Mouse (Mus musculus) olfactory bulb, adult 2 months (tissue): ENCODE results near the gene Stx5a. TPM values are rescaled to one million over a fixed set of nuclear protein-coding genes. Genes with fewer than 3 reads are reported as not detected.
A peak's percentile ranks its signal among the peaks of the same experiment; 100 is the strongest.

Experiments used
- H3K27ac ChIP-seq: fragments of 200-500 bp; 2 replicates; pipeline ENCODE4 v1.5.1; 2012; ENCODE audit warnings: low read depth, low read length; ENCODE audit not compliant: insufficient read depth
- H3K4me1 ChIP-seq: fragments of 200-500 bp; 2 replicates; pipeline ENCODE4 v1.6.1; 2012; ENCODE audit warnings: low read length; ENCODE audit not compliant: control insufficient read depth, insufficient read depth
- H3K4me3 ChIP-seq: fragments of 200-500 bp; 2 replicates; pipeline ENCODE4 v1.5.1; 2012; ENCODE audit warnings: mild to moderate bottlenecking, low read depth, low read length, moderate library complexity; ENCODE audit not compliant: insufficient read depth
- CTCF ChIP-seq: fragments of 200-500 bp; IDR thresholded peaks from 2 replicates; pipeline ENCODE4 v1.5.1; 2012; ENCODE audit warnings: low read depth, mild to moderate bottlenecking, low read length, moderate library complexity; ENCODE audit not compliant: insufficient read depth
- POLR2A ChIP-seq: fragments of 200-500 bp; IDR thresholded peaks from 2 replicates; pipeline ENCODE4 v1.6.1; 2012; ENCODE audit warnings: mild to moderate bottlenecking, low read depth, low read length, moderate library complexity; ENCODE audit not compliant: insufficient read depth
- WGBS: fragments of 180-500 bp; shearing (Covaris S2); methylation state at CpG from one replicate; pipeline ENCODE4 v1.1.7; 2018; 5-methylcytosine and 5-hydroxymethylcytosine counted together
- polyA plus RNA-seq: library from polyadenylated mRNA; stranded (reverse); fragments of >200 nt; gene quantifications from 2 replicates; pipeline ENCODE4 v1.2.4, GENCODE M21; 2012; ENCODE audit warnings: low replicate concordance; ENCODE audit not compliant: missing spikeins, insufficient read depth, insufficient read length

Stx5a gene
- polyA plus RNA-seq, 1 experiment: not detected

DNA sequence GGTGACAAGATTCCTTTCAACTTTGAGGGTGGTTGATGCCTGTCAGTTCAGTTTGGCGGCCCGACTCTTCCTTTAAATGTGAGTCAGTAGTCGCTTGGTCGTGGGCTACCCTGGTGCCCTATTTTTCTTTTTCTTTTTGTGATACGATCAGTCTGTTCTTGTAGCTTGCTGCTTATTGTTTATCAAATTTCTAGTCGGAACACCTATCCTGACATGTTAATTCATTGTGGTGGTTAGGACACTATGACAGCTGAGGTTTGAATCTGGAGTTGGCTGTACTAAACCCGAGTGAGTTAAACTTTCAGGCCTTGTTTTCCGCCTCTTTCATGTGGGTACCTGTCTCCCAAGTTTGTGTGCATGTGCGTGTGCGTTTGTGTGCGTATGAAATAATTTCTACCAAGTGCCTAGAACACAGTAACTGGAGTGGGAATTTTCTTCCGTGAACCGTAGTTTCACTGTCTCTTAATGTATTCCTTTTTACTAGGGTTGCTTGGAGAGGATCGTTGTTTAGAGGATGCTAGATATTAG is 16.3 kb downstream of the Stx5a start:
- 1% methylated on average over 14 of the region's 14 CpGs for WGBS
- Histone ChIP-seq H3K4me3 (peak overlapping the region; percentile 98), H3K4me1 (peaks cover 8% of the 10 kb centered on the region; the same call in 1 of the 2 replicates), H3K27ac (no peak overlapping the region)
- TF ChIP-seq CTCF (no peak), POLR2A (no peak)

- H3K4me3 ChIP-seq: no peak overlapping the region
- TF ChIP-seq POLR2A (no peak), CTCF (no peak)
- 85% methylated on average over 2 of the region's 2 CpGs for WGBS
Measured at GRCm38 (mm10) chr19:8758899-8759298, 17.7 kb downstream of the Stx5a start.

GRCm38 (mm10) chr19:8760757-8761156 is 19.5 kb downstream of the Stx5a start:
- TF ChIP-seq POLR2A (no peak), CTCF (no peak)
- Histone ChIP-seq H3K4me3 (no peak overlapping the region), H3K4me1 (peaks cover 2% of the 10 kb centered on the region; the same call in 1 of the 2 replicates), H3K27ac (no peak overlapping the region)
- 94% methylated on average over 2 of the region's 2 CpGs for WGBS

More at GRCm38 (mm10) chr19:8758899-8759298, 17.7 kb downstream of the Stx5a start:
- Histone ChIP-seq H3K4me1 (peaks cover 8% of the 10 kb centered on the region; the same call in 1 of the 2 replicates), H3K27ac (no peak overlapping the region)

GRCm38 (mm10) chr19:8763276-8763675 is 22.1 kb downstream of the Stx5a start:
- TF ChIP-seq POLR2A: no peak
- no peak for TF ChIP-seq CTCF
- WGBS: 90% methylated on average over 4 of the region's 4 CpGs

DNA sequence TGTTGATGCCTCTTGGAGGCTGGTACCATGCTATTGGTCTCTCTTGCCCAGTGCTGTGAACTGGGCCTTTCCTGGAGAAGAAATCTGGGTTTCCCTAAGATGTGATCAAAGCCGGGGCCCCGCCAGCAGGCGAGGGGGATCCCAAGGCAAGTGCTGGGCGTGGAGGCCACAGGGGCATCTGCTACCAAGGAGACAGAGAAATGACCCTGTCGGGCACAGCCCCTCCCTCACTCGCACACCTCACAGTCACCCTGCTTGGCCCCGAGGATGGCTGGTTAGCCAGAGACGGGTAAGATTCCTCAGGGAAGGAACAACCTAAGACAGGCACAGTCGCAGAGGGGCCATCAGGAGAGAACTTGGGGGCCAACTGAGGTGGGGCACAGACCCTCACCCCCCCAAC is 24.3 kb downstream of the Stx5a start:
- Histone ChIP-seq H3K4me3 (no peak overlapping the region), H3K4me1 (peaks cover 3% of the 10 kb centered on the region), H3K27ac (no peak overlapping the region)
- WGBS: 97% methylated on average over 9 of the region's 9 CpGs
- no peak for TF ChIP-seq CTCF
- TF ChIP-seq POLR2A: no peak

More at GRCm38 (mm10) chr19:8763276-8763675, 22.1 kb downstream of the Stx5a start:
- Histone ChIP-seq H3K4me3 (no peak overlapping the region), H3K27ac (no peak overlapping the region), H3K4me1 (peaks cover 2% of the 10 kb centered on the region; the same call in 1 of the 2 replicates)

DNA sequence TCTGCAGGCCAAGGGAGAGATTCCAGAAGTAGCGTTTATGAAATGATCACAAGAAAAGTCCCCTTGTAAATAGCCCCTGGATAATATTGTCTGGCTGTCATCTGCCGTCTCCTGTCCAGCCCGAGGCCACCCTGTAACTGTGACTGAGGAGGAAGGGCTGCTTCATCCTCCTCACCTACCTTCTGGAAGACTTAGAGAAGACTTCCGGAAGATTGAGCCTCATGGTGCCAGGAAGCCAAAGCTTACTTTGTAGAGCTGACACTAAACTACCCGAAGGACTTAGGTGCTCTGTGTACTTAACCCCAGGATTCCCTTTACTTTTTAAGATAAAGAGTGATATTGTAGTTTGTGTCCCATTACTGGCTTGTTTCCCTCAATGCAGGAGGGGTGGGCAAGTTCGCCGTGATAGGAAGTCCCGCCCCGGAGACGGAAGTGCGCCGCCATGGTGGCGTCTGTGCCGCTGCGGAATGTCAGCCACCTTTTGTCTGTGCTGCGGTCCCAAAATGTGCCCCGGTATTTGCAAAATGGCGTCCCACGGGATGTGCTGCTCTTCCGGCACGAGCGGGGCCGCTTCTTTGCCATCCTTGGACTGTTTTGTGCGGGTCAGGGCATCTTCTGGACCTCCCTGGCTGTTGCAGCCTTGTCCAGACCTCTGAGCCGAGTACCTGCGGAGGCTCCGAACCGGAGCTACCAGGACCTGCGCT is 29.5 kb downstream of the Stx5a start, which contains the start of gene Tmem223:
Tmem223 (plus strand) TSS at position 430 of the 704 bp plus-strand sequence.
- 17% methylated on average over 29 of the region's 29 CpGs for WGBS
- TF ChIP-seq CTCF: no peak
- peak; percentile 86 for TF ChIP-seq POLR2A
- Histone ChIP-seq H3K27ac (peak within 1 kb of the TSS; percentile 71), H3K4me1 (peaks cover 16% of the 10 kb centered on the region), H3K4me3 (peak within 1 kb of the TSS; percentile 69)

GRCm38 (mm10) chr19:8772996-8773395 is 31.8 kb downstream of the Stx5a start:
- H3K4me3 ChIP-seq: no peak overlapping the region
- WGBS: 77% methylated on average over 5 of the region's 5 CpGs
- TF ChIP-seq CTCF (no peak), POLR2A (no peak)
- H3K4me1 ChIP-seq: peaks cover 16% of the 10 kb centered on the region
- H3K27ac ChIP-seq: no peak overlapping the region

DNA sequence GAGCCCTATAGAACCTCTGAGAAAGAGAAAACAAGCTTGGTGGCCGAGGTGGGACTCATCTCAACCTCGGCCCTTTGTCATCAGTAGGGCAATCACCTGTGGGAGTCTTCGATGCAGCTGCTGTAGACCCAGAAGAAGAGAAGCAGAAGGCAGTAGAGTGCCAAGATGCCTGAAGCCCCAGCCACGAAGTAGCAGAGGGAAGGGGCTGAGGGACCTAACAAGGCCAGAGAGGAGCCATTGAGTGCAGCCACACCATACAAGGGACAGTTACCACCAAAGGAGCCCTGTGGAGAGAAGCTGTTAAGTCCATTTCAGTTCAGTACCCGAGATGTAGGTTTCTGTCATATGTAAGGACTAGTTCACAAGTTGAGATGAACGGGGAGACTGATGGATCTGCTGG is 32.2 kb downstream of the Stx5a start:
- TF ChIP-seq CTCF (no peak), POLR2A (no peak)
- Histone ChIP-seq H3K27ac (no peak overlapping the region), H3K4me1 (peaks cover 16% of the 10 kb centered on the region), H3K4me3 (no peak overlapping the region)
- 60% methylated on average over 6 of the region's 6 CpGs for WGBS

GRCm38 (mm10) chr19:8774086-8774835 is 33.0 kb downstream of the Stx5a start, which contains the start of gene Tmem179b:
Tmem179b (minus strand) TSS chr19:8774467.
- H3K4me3 ChIP-seq: peak within 1 kb of the TSS; percentile 91
- under 1% methylated on average over 68 of the region's 68 CpGs for WGBS
- TF ChIP-seq POLR2A: peak; percentile 95
- TF ChIP-seq CTCF: no peak

More at GRCm38 (mm10) chr19:8774086-8774835, 33.0 kb downstream of the Stx5a start, which contains the start of gene Tmem179b:
- H3K4me1 ChIP-seq: peaks cover 16% of the 10 kb centered on the region
- peak within 1 kb of the TSS; percentile 88 for H3K27ac ChIP-seq
